Mouse (Mus musculus): ENCODE results near the gene Daglb. TPM values are rescaled to one million over a fixed set of nuclear protein-coding genes. Genes with fewer than 3 reads are reported as not detected.

Gene Daglb
- total and polyA plus RNA-seq, 2 experiments = 12.4 to 17.4 TPM

GRCm38 (mm10) chr5:143503740-143504139 is 39.4 kb downstream of the Daglb start:
- Histone ChIP-seq H3K4me3 (ENCODE audit: insufficient read depth, low read depth, low read length) (no peak overlapping the region), H3K27me3 (ENCODE audit: control insufficient read depth, insufficient read depth, low read length) (no peaks in the 10 kb centered on the region), H3K36me3 (ENCODE audit: control insufficient read depth, insufficient read depth, low read length) (peaks cover 8% of the 10 kb centered on the region), H3K4me1 (ENCODE audit: control insufficient read depth, insufficient read depth, low read length) (peaks cover 2% of the 10 kb centered on the region; the same call in 1 of the 2 replicates), H3K9ac (ENCODE audit: low read depth, low read length) (no peak overlapping the region), H3K27ac (replicated peaks; ENCODE audit: insufficient read depth, low read depth, low read length) (no peak overlapping the region), H3K79me2 (ENCODE audit: control insufficient read depth, insufficient read depth, low read length) (no peaks in the 10 kb centered on the region)
- 92% methylated on average over 6 of the region's 6 CpGs for WGBS
- TF ChIP-seq CTCF (IDR thresholded peaks at IDR 0.05; ENCODE audit: low read depth, low read length) = no peak
- TF ChIP-seq POLR2A (IDR thresholded peaks at IDR 0.05; ENCODE audit: extremely low read depth, insufficient read depth, low read length) = no peak
- DNase-seq (ENCODE audit: extremely low read depth, low read depth, low spot score) = no peak

GRCm38 (mm10) chr5:143504453-143504852 is 40.1 kb downstream of the Daglb start:
- H3K79me2 ChIP-seq (ENCODE audit: control insufficient read depth, insufficient read depth, low read length) = no peaks in the 10 kb centered on the region
- TF ChIP-seq POLR2A (IDR thresholded peaks at IDR 0.05; ENCODE audit: extremely low read depth, insufficient read depth, low read length) = no peak
- peak; percentile 53; the same call in 1 of the 2 replicates for TF ChIP-seq CTCF (IDR thresholded peaks at IDR 0.05; ENCODE audit: low read depth, low read length)
- no peak overlapping the region for H3K9ac ChIP-seq (ENCODE audit: low read depth, low read length)
- whole genome bisulfite sequencing = 71% methylated on average over 3 of the region's 3 CpGs
- H3K4me1 ChIP-seq (ENCODE audit: control insufficient read depth, insufficient read depth, low read length) = peaks cover 2% of the 10 kb centered on the region; the same call in 1 of the 2 replicates
- no peaks in the 10 kb centered on the region for H3K27me3 ChIP-seq (ENCODE audit: control insufficient read depth, insufficient read depth, low read length)
- no peak overlapping the region for H3K27ac ChIP-seq (replicated peaks; ENCODE audit: insufficient read depth, low read depth, low read length)
- DNase-seq (ENCODE audit: extremely low read depth, low read depth, low spot score) = no peak
- H3K4me3 ChIP-seq (ENCODE audit: insufficient read depth, low read depth, low read length) = no peak overlapping the region
- H3K36me3 ChIP-seq (ENCODE audit: control insufficient read depth, insufficient read depth, low read length) = peaks cover 7% of the 10 kb centered on the region

- Histone ChIP-seq H3K4me1 (ENCODE audit: control insufficient read depth, insufficient read depth, low read length) (peaks cover 2% of the 10 kb centered on the region; the same call in 1 of the 2 replicates), H3K27ac (replicated peaks; ENCODE audit: insufficient read depth, low read depth, low read length) (no peak overlapping the region), H3K4me3 (ENCODE audit: insufficient read depth, low read depth, low read length) (no peak overlapping the region), H3K27me3 (ENCODE audit: control insufficient read depth, insufficient read depth, low read length) (no peaks in the 10 kb centered on the region), H3K9ac (ENCODE audit: low read depth, low read length) (no peak overlapping the region), H3K36me3 (ENCODE audit: control insufficient read depth, insufficient read depth, low read length) (peaks cover 7% of the 10 kb centered on the region), H3K79me2 (ENCODE audit: control insufficient read depth, insufficient read depth, low read length) (no peaks in the 10 kb centered on the region)
- WGBS = 86% methylated on average over 8 of the region's 8 CpGs
- TF ChIP-seq POLR2A (IDR thresholded peaks at IDR 0.05; ENCODE audit: extremely low read depth, insufficient read depth, low read length) (no peak), CTCF (IDR thresholded peaks at IDR 0.05; ENCODE audit: low read depth, low read length) (no peak)
- DNase-seq (ENCODE audit: extremely low read depth, low read depth, low spot score) = no peak
Observed at GRCm38 (mm10) chr5:143505056-143505455, 40.7 kb downstream of the Daglb start.

GRCm38 (mm10) chr5:143505545-143505944 is 41.2 kb downstream of the Daglb start:
- DNase-seq (ENCODE audit: extremely low read depth, low read depth, low spot score) = no peak
- Histone ChIP-seq H3K9ac (ENCODE audit: low read depth, low read length) (no peak overlapping the region), H3K4me1 (ENCODE audit: control insufficient read depth, insufficient read depth, low read length) (peaks cover 2% of the 10 kb centered on the region; the same call in 1 of the 2 replicates), H3K36me3 (ENCODE audit: control insufficient read depth, insufficient read depth, low read length) (peaks cover 7% of the 10 kb centered on the region), H3K27ac (replicated peaks; ENCODE audit: insufficient read depth, low read depth, low read length) (no peak overlapping the region), H3K27me3 (ENCODE audit: control insufficient read depth, insufficient read depth, low read length) (no peaks in the 10 kb centered on the region), H3K79me2 (ENCODE audit: control insufficient read depth, insufficient read depth, low read length) (no peaks in the 10 kb centered on the region; the same call in 1 of the 2 replicates), H3K4me3 (ENCODE audit: insufficient read depth, low read depth, low read length) (no peak overlapping the region)
- TF ChIP-seq POLR2A (IDR thresholded peaks at IDR 0.05; ENCODE audit: extremely low read depth, insufficient read depth, low read length) (no peak), CTCF (IDR thresholded peaks at IDR 0.05; ENCODE audit: low read depth, low read length) (no peak)
- 78% methylated on average over 7 of the region's 7 CpGs for WGBS

- TF ChIP-seq POLR2A (IDR thresholded peaks at IDR 0.05; ENCODE audit: extremely low read depth, insufficient read depth, low read length) (no peak), CTCF (IDR thresholded peaks at IDR 0.05; ENCODE audit: low read depth, low read length) (no peak)
- WGBS = 73% methylated on average over 9 of the region's 9 CpGs
- H3K4me3 ChIP-seq (ENCODE audit: insufficient read depth, low read depth, low read length) = no peak overlapping the region
- peaks cover 7% of the 10 kb centered on the region for H3K4me1 ChIP-seq (ENCODE audit: control insufficient read depth, insufficient read depth, low read length)
- peaks cover 18% of the 10 kb centered on the region; the same call in 1 of the 2 replicates for H3K79me2 ChIP-seq (ENCODE audit: control insufficient read depth, insufficient read depth, low read length)
- DNase-seq (ENCODE audit: extremely low read depth, low read depth, low spot score) = no peak
- no peak overlapping the region for H3K9ac ChIP-seq (ENCODE audit: low read depth, low read length)
- H3K27me3 ChIP-seq (ENCODE audit: control insufficient read depth, insufficient read depth, low read length) = no peaks in the 10 kb centered on the region
- H3K36me3 ChIP-seq (ENCODE audit: control insufficient read depth, insufficient read depth, low read length) = peaks cover 23% of the 10 kb centered on the region
- H3K27ac ChIP-seq (replicated peaks; ENCODE audit: insufficient read depth, low read depth, low read length) = 0 out of 2 replicates have a peak overlapping the region, but pooled peaks have one; percentile 24
Observed at GRCm38 (mm10) chr5:143509294-143509693, 44.9 kb downstream of the Daglb start.

- H3K27ac ChIP-seq (replicated peaks; ENCODE audit: insufficient read depth, low read depth, low read length) = no peak overlapping the region
- H3K36me3 ChIP-seq (ENCODE audit: control insufficient read depth, insufficient read depth, low read length) = peaks cover 25% of the 10 kb centered on the region; the same call in 1 of the 2 replicates
- WGBS = 70% methylated on average over 11 of the region's 11 CpGs
- no peak overlapping the region for H3K4me3 ChIP-seq (ENCODE audit: insufficient read depth, low read depth, low read length)
- peaks cover 7% of the 10 kb centered on the region for H3K4me1 ChIP-seq (ENCODE audit: control insufficient read depth, insufficient read depth, low read length)
- H3K79me2 ChIP-seq (ENCODE audit: control insufficient read depth, insufficient read depth, low read length) = peaks cover 21% of the 10 kb centered on the region; the same call in 1 of the 2 replicates
- H3K9ac ChIP-seq (ENCODE audit: low read depth, low read length) = no peak overlapping the region
- TF ChIP-seq POLR2A (IDR thresholded peaks at IDR 0.05; ENCODE audit: extremely low read depth, insufficient read depth, low read length) = no peak
- TF ChIP-seq CTCF (IDR thresholded peaks at IDR 0.05; ENCODE audit: low read depth, low read length) = no peak
- no peak for DNase-seq (ENCODE audit: extremely low read depth, low read depth, low spot score)
- H3K27me3 ChIP-seq (ENCODE audit: control insufficient read depth, insufficient read depth, low read length) = no peaks in the 10 kb centered on the region
Observed at GRCm38 (mm10) chr5:143509737-143510136, 45.4 kb downstream of the Daglb start.

Data from liver, adult 2 months (tissue).